Mouse (Mus musculus) naive thymus-derived CD4-positive, alpha-beta T cell, adult 5 months (primary cell): ENCODE results near the gene Vmn1r121. TPM values are rescaled to one million over a fixed set of nuclear protein-coding genes. Genes with fewer than 3 reads are reported as not detected.

Experiments
- polyA plus RNA-seq: library from polyadenylated mRNA; unstranded; fragments of 100-300 nt; shearing (Covaris generic); gene quantifications from one replicate; pipeline ENCODE4 v1.2.1, GENCODE M21; 2017

Vmn1r121 gene
- not detected for polyA plus RNA-seq

GRCm38 (mm10) chr7:21098413-21098812 is at the start of gene Vmn1r121:
TSS of gene Vmn1r121 (minus strand) at chr7:21098513.

DNA sequence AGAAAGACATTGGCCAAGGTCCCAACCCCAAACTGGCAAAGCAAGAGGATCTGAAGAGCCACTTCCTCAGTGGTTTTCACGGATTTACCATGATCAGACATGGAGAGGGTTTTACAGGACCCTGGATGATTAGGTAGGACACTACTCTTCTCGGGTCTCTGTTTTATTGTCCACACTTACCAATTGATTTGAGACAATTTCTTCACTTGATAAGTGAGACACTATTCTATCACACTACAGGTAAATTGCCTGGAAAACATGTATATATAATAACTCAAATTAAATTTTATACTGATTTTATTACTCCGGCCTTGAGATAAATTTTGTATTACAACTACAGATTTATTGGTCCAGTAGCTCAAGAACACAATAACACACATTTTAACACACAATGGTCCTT is 35.7 kb upstream of the Vmn1r121 start, which contains the start of gene Vmn1r122:
Gene Vmn1r122 (minus strand): TSS at position 101 of the 400 bp plus-strand sequence.

DNA sequence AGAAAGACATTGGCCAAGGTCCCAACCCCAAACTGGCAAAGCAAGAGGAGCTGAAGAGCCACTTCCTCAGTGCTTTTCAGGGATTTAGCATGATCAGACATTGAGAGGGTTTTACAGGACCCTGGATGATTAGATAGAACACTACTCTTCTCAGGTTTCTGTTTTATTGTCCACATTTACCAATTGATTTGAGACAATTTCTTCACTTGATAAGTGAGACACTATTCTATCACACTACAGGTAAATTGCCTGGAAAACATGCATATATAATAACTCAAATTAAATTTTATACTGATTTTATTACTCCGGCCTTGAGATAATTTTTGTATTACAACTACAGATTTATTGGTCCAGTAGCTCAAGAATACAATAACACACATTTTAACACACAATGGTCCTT is 44.6 kb downstream of the Vmn1r121 start, which contains the start of gene Vmn1r120:
Gene Vmn1r120 (minus strand): TSS at position 101 of the 400 bp plus-strand sequence.

Other genes starting within 250 kb of the Vmn1r121 start
- gene Vmn1r116, start 226.3 kb downstream of the Vmn1r121 start, polyA plus RNA-seq = not detected
- gene Vmn1r117, start 214.4 kb downstream of the Vmn1r121 start, polyA plus RNA-seq = not detected
- gene Vmn1r118, start 186.2 kb downstream of the Vmn1r121 start, polyA plus RNA-seq = not detected
- not detected for gene Vmn1r119, start 86.1 kb downstream of the Vmn1r121 start, polyA plus RNA-seq
- not detected for gene Vmn1r120, start 44.7 kb downstream of the Vmn1r121 start, polyA plus RNA-seq
- not detected for gene Vmn1r122, start 35.6 kb upstream of the Vmn1r121 start, polyA plus RNA-seq
- not detected for gene Vmn1r123, start 63.7 kb upstream of the Vmn1r121 start, polyA plus RNA-seq
- not detected for gene Gm5157, start 91.9 kb upstream of the Vmn1r121 start, polyA plus RNA-seq
- not detected for gene Vmn1r124, start 162.1 kb upstream of the Vmn1r121 start, polyA plus RNA-seq
- not detected for gene Vmn1r125, start 173.7 kb upstream of the Vmn1r121 start, polyA plus RNA-seq
- gene Vmn1r126, start 203.0 kb upstream of the Vmn1r121 start, polyA plus RNA-seq = 0.41 TPM
- gene Vmn1r127, start 221.3 kb upstream of the Vmn1r121 start, polyA plus RNA-seq = not detected